Mouse (Mus musculus) midbrain, embryonic 11.5 days (tissue): ENCODE results near the gene Fbxl8. TPM values are rescaled to one million over a fixed set of nuclear protein-coding genes. Genes with fewer than 3 reads are reported as not detected.

ENCODE experiments used
- ATAC-seq: fragments of 200-750 bp; cut with Nextera tagmentation; 2 replicates; pipeline ENCODE4 v1.8.0; 2017; ENCODE audit warnings: moderate TSS enrichment, moderate library complexity; ENCODE audit not compliant: low FRiP score
- DNase-seq: peaks from one replicate; pipeline ENCODE4 v3.0.0; 2015; ENCODE audit warnings: low spot score; ENCODE audit errors: missing footprints
- H3K27ac ChIP-seq: fragments of 300-500 bp; sonication (generic); 2 replicates; pipeline ENCODE4 v1.5.1; 2014; ENCODE audit warnings: low read depth, low read length
- H3K27me3 ChIP-seq: fragments of 300-500 bp; sonication (generic); 2 replicates; pipeline ENCODE4 v1.6.1; 2014; ENCODE audit warnings: mild to moderate bottlenecking, low read length, moderate library complexity, mixed read lengths; ENCODE audit not compliant: control insufficient read depth, insufficient read depth
- H3K36me3 ChIP-seq: fragments of 300-500 bp; sonication (generic); 2 replicates; pipeline ENCODE4 v1.6.1; 2014; ENCODE audit warnings: mild to moderate bottlenecking, low read length, moderate library complexity, mixed read lengths; ENCODE audit not compliant: control insufficient read depth, insufficient read depth
- H3K4me1 ChIP-seq: fragments of 300-500 bp; sonication (generic); 2 replicates; pipeline ENCODE4 v1.6.1; 2014; ENCODE audit warnings: low read length; ENCODE audit not compliant: control insufficient read depth, insufficient read depth
- H3K4me2 ChIP-seq: fragments of 300-500 bp; sonication (generic); 2 replicates; pipeline ENCODE4 v1.6.1; 2014; ENCODE audit warnings: mild to moderate bottlenecking, moderate library complexity
- H3K4me3 ChIP-seq: fragments of 300-500 bp; sonication (generic); 2 replicates; pipeline ENCODE4 v1.5.1; 2014; ENCODE audit warnings: low read depth, low read length
- H3K9ac ChIP-seq: fragments of 300-500 bp; sonication (generic); 2 replicates; pipeline ENCODE4 v1.6.1; 2014; ENCODE audit warnings: low read length
- H3K9me3 ChIP-seq: fragments of 300-500 bp; sonication (generic); 2 replicates; pipeline ENCODE4 v1.6.1; 2016; ENCODE audit warnings: low read length; ENCODE audit not compliant: control insufficient read depth
- WGBS: fragments of 180-500 bp; shearing (Covaris S2); extraction: QIAGEN DNeasy Blood & Tissue Kit; methylation state at CpG from one replicate; pipeline ENCODE4 v1.1.7; 2014; 5-methylcytosine and 5-hydroxymethylcytosine counted together
- polyA plus RNA-seq: library from polyadenylated mRNA; unstranded; fragments of >200 nt; fragmentation: Nextera tagmentation; extraction: Ambion mirVana; gene quantifications from 2 replicates; pipeline ENCODE4 v1.2.1, GENCODE M21; 2014

The Fbxl8 gene
- polyA plus RNA-seq, 1 experiment from 2014 or later, result 1.5 TPM

- H3K27me3 ChIP-seq, result no peaks in the 10 kb centered on the region
- no peaks in the 10 kb centered on the region for H3K4me1 ChIP-seq
- 74% methylated on average over 1 of the region's 1 CpGs for WGBS
- no peak overlapping the region for H3K9ac ChIP-seq
- H3K27ac ChIP-seq, result no peak overlapping the region
- H3K9me3 ChIP-seq, result no peaks in the 10 kb centered on the region
- ATAC-seq (no peak), DNase-seq (peak; percentile 19)
- H3K4me3 ChIP-seq, result no peak overlapping the region
- no peaks in the 10 kb centered on the region for H3K36me3 ChIP-seq
- no peak overlapping the region for H3K4me2 ChIP-seq
These were observed 31.1 kb upstream of the Fbxl8 start for GRCm38 (mm10) chr8:105233126-105233935.

DNA sequence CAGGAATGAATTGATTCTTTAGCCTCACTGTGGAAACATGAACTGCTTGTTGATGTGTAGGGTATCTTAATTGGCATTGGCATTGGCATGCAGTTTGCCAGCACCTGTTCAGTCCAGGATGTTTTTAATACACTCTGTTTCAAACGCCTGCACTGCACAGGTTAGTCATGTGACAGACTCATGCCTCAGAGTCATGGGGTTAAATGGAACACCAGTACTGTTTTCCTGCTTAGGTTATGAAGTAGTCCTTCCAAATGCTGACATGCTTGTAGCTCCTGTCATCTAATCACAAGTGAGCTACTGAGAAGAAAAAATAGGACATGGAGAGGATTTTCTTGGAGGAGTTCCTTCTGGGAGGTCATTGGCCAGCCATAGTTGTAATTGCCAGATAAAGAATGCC lies 29.2 kb upstream of the Fbxl8 start:
- Histone ChIP-seq H3K9ac (no peak overlapping the region), H3K4me1 (no peaks in the 10 kb centered on the region), H3K9me3 (no peaks in the 10 kb centered on the region), H3K4me3 (no peak overlapping the region), H3K27me3 (no peaks in the 10 kb centered on the region), H3K36me3 (0 out of 2 replicates have a peak, but pooled peaks cover 4% of the 10 kb centered on the region), H3K27ac (no peak overlapping the region), H3K4me2 (no peak overlapping the region)
- peak; percentile 6 for DNase-seq
- WGBS, result 81% methylated on average over 1 of the region's 1 CpGs
- ATAC-seq, result no peak

DNA sequence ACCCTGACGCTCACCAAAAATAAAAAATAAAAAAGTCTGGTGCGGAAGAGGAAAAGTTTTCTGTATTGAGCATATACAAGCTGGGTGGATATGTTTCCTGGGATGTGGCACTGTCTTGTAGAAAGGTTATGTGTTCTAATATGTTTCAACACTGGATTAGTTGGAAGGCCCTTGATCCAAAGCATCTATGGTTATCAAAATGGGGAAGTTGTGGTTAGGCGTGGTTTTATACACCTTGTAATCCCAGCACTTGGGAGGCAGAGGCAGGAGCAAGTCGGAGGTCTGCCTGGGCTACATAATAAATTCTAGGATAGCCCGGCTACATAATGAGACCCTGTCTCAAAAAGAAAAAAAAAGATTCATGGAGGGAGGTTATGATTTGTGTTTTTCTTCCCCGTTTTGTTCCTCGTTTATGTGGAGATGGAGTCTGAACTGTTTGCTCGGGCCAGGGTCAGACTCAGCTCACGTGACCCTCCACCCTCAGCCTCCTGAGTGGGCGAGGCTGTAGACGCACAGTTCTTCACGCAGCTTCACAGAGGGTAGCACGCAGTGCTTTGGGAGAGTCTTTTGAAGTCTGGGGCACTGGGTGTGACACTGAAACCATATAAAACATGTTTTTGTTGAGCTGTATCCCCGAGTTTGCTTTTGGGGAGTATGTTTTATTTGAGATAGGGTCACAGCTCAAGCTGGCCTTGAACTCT lies 26.9 kb upstream of the Fbxl8 start:
- Histone ChIP-seq H3K36me3 (peaks cover 11% of the 10 kb centered on the region), H3K9me3 (no peaks in the 10 kb centered on the region)

DNA sequence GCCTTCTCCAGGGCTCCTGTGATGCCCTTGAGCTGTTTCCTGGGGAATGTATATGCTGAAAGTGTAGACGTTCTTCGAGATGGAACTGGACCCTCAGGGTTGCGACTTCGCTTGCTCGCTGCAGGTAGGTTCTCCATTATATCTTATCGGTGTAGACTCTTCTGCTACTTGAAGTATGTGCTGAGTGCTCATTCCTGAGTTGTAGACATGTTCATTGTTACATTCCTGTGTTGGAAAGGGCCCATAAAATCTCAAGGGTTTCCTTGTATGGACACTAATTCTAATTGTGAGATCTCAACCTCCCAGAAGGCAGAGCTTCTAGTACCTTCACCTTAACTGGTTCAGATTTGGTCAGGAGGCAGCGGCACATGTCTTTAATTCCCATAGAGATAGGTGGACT lies 23.4 kb upstream of the Fbxl8 start:
- Histone ChIP-seq H3K36me3 (peaks cover 13% of the 10 kb centered on the region), H3K4me3 (no peak overlapping the region), H3K4me1 (no peaks in the 10 kb centered on the region), H3K9me3 (no peaks in the 10 kb centered on the region), H3K27me3 (no peaks in the 10 kb centered on the region), H3K27ac (no peak overlapping the region), H3K9ac (no peak overlapping the region), H3K4me2 (no peak overlapping the region)
- WGBS, result 97% methylated on average over 7 of the region's 7 CpGs
- DNase-seq (no peak), ATAC-seq (no peak)

More for the DNA sequence above, 26.9 kb upstream of the Fbxl8 start:
- no peaks in the 10 kb centered on the region for H3K27me3 ChIP-seq
- 89% methylated on average over 14 of the region's 14 CpGs for WGBS
- H3K9ac ChIP-seq, result no peak overlapping the region
- peak; percentile 53 for DNase-seq
- H3K4me2 ChIP-seq, result no peak overlapping the region
- ATAC-seq, result no peak
- H3K4me3 ChIP-seq, result no peak overlapping the region
- no peaks in the 10 kb centered on the region for H3K4me1 ChIP-seq
- no peak overlapping the region for H3K27ac ChIP-seq

DNA sequence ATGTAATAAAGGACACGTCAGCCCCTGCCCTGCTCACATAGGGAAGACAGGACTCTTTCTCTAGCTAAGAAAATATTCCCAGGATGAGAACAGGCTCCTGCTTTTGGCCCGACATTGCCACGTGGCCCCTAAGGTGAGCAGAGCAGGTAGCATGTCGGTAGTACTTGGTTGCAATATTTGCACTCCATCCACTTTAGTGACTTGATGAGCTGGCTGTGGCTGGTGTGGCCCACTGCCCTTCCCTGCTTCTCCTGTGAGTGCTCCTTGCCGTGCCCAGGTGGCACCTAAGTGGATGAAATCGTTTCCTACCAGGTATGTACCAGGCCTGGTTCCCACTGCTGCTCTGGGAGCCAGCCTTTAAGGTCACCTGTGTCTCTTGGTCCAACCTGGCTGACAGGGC lies 12.5 kb upstream of the Fbxl8 start:
- H3K4me3 ChIP-seq, result no peak overlapping the region

GRCm38 (mm10) chr8:105252680-105253537 lies 11.5 kb upstream of the Fbxl8 start:
- peaks cover 20% of the 10 kb centered on the region for H3K36me3 ChIP-seq

More for the DNA sequence above, 12.5 kb upstream of the Fbxl8 start:
- no peak overlapping the region for H3K27ac ChIP-seq
- ATAC-seq (no peak), DNase-seq (peak; percentile 39)
- H3K36me3 ChIP-seq, result peaks cover 20% of the 10 kb centered on the region
- H3K9me3 ChIP-seq, result no peaks in the 10 kb centered on the region
- H3K4me1 ChIP-seq, result peaks cover 7% of the 10 kb centered on the region; the same call in 1 of the 2 replicates
- H3K4me2 ChIP-seq, result no peak overlapping the region
- 93% methylated on average over 6 of the region's 6 CpGs for WGBS
- peaks cover 13% of the 10 kb centered on the region; the same call in 1 of the 2 replicates for H3K27me3 ChIP-seq
- H3K9ac ChIP-seq, result no peak overlapping the region

GRCm38 (mm10) chr8:105253766-105254151 lies 10.7 kb upstream of the Fbxl8 start:
- Histone ChIP-seq H3K27ac (no peak overlapping the region), H3K4me2 (peak overlapping the region; percentile 97), H3K4me3 (peak overlapping the region; percentile 51; the same call in 1 of the 2 replicates), H3K36me3 (peaks cover 20% of the 10 kb centered on the region), H3K9me3 (no peaks in the 10 kb centered on the region), H3K4me1 (peaks cover 10% of the 10 kb centered on the region), H3K9ac (0 out of 2 replicates have a peak overlapping the region, but pooled peaks have one; percentile 16), H3K27me3 (peaks cover 27% of the 10 kb centered on the region)
- DNase-seq (no peak), ATAC-seq (peak; percentile 38)
- 29% methylated on average over 20 of the region's 20 CpGs for WGBS

More at GRCm38 (mm10) chr8:105252680-105253537, 11.5 kb upstream of the Fbxl8 start:
- H3K27me3 ChIP-seq, result peaks cover 19% of the 10 kb centered on the region
- no peak overlapping the region for H3K4me3 ChIP-seq
- H3K4me2 ChIP-seq, result no peak overlapping the region
- peaks cover 7% of the 10 kb centered on the region; the same call in 1 of the 2 replicates for H3K4me1 ChIP-seq
- H3K9ac ChIP-seq, result no peak overlapping the region
- 90% methylated on average over 10 of the region's 10 CpGs for WGBS
- DNase-seq (peak; percentile 75), ATAC-seq (no peak)
- no peak overlapping the region for H3K27ac ChIP-seq
- no peaks in the 10 kb centered on the region for H3K9me3 ChIP-seq

DNA sequence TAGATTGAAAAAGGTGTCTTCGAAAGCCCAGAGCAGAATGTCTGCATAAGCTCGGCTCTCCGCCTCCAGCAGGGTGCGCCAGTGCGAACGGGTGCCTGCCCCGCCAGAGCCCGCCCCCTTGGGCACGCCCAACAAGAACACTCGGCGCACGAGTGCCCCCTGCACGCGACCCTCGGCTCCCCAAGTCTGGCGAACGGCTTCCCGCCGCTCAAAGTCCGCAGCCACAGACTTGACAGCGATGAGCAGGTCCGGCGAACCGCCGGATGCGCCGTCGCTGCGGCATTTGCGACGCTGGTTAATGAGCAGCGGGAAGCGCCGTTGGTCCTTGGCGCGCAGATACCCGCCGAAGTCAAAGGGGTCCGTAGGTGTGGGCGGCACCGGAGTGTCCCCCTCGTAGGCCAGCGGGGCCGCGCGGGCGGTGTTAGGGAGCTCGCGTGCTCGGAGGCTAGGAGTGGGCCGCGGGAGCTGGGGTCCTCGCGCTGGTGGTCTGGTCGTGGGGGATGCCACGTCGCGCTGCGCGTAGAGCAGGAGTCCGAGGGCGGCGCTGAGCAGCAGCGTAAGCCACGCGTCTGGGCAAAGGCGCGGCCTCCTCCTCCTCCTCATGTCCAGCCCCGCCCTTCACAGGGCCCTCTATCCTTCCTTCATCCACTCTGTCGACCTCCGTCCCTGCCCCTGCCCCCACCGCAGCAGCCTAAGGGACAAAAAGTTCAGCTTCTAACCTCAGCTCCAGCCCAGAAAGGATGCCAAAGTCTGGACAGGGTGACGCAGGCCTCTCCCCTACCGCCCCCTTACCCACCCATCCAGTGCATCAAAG lies 10.1 kb upstream of the Fbxl8 start:
- Histone ChIP-seq H3K9me3 (no peaks in the 10 kb centered on the region), H3K9ac (peak overlapping the region; percentile 65), H3K4me3 (peak overlapping the region; percentile 51), H3K4me1 (peaks cover 16% of the 10 kb centered on the region), H3K4me2 (peak overlapping the region; percentile 97), H3K36me3 (peaks cover 15% of the 10 kb centered on the region), H3K27me3 (peaks cover 33% of the 10 kb centered on the region), H3K27ac (no peak overlapping the region)
- DNase-seq (peak; percentile 98), ATAC-seq (peak; percentile 82)
- under 1% methylated on average over 67 of the region's 74 CpGs for WGBS
